23 mouse cellular contexts compared by ENCODE assay signal in the genomic region with DNA sequence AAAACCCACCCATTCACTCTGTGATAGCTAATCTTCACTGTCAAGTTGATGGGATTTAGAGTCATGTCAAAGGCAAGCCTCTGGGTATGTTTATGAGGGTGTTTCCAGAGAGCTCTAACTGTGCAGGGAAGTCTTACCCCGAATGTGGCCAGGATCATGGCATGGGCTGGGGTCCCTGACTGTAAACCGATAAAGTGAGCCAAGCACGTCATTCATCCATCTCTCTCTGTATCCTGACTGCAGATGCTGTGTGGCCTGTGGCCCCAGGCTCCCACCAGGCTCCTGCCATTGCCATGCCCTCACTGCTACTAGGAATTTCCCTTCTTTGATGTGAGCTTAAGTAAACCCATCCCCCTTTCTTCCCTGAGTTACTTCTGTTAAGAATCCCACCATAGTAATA. TPM values are rescaled to one million over a fixed set of nuclear protein-coding genes. Genes with fewer than 3 reads are reported as not detected.
"Had no signal": no experiment of that assay in that cellular context is flagged by ENCODE, and none has a peak within 500 bp of the region (broad histone marks: within the 10 kb centered on the region; RNA-seq: fewer than 3 reads in every experiment).

No protein-coding gene starts in this region.

- H3K4me2 ChIP-seq: neural tube, embryonic 13.5 days; neural tube, embryonic 15.5 days; stomach, embryonic 15.5 days had no signal

- H3K9me3 ChIP-seq: neural tube, embryonic 13.5 days; neural tube, embryonic 15.5 days; stomach, embryonic 15.5 days had no signal

- DNase-seq: retina, postnatal 1 day; right cerebral cortex, adult 18-20 months; right cerebral cortex, postnatal 14 days; right cerebral cortex, postnatal 25 days; right cerebral cortex, postnatal 4 days; spleen, adult 18-20 months; thymus, adult 18-20 months; thymus, adult 2 months; thymus, postnatal 14 days; thymus, postnatal 25 days; thymus, postnatal 36 days; thymus, postnatal 4 days had no signal

- H3K27ac ChIP-seq: neural tube, embryonic 13.5 days; neural tube, embryonic 15.5 days; stomach, embryonic 15.5 days; stomach, postnatal 0 days had no signal

- H3K4me1 ChIP-seq: neural tube, embryonic 13.5 days; neural tube, embryonic 15.5 days; stomach, embryonic 15.5 days had no signal

- H3K4me3 ChIP-seq: neural tube, embryonic 13.5 days; neural tube, embryonic 15.5 days; stomach, embryonic 15.5 days had no signal

- H3K36me3 ChIP-seq: neural tube, embryonic 15.5 days had no signal

- H3K27me3 ChIP-seq: neural tube, embryonic 13.5 days; neural tube, embryonic 15.5 days; stomach, embryonic 15.5 days had no signal

- H3K9ac ChIP-seq: neural tube, embryonic 13.5 days; neural tube, embryonic 15.5 days; stomach, embryonic 15.5 days had no signal

RNA-seq across cellular contexts. Expression of a gene that starts 42.4 kb away (rescaled TPM):
- total RNA-seq: neutrophil, adult 5-6 weeks had no signal
- polyA plus RNA-seq: small intestine, adult 2 months; spleen, adult 2 months; stomach, embryonic 14.5 days; stomach, embryonic 16.5 days; stomach, postnatal 0 days; testis, adult 2 months; urinary bladder, adult 2 months had no signal
